Mouse (Mus musculus) G1E (cell line): Measurements from ENCODE around the gene Tas2r143. TPM values are rescaled to one million over a fixed set of nuclear protein-coding genes. Genes with fewer than 3 reads are reported as not detected.

Experiments
- ATAC-seq: 2 replicates; pipeline ENCODE4 v1.8.0; 2016; ENCODE audit warnings: mild to moderate bottlenecking; ENCODE audit not compliant: insufficient number of reproducible peaks, poor library complexity, low FRiP score, severe bottlenecking; ENCODE audit errors: extremely low read depth
- DNase-seq: peaks from one replicate; pipeline ENCODE4 v3.0.0; 2012; ENCODE audit warnings: low spot score
- H3K27me3 ChIP-seq: 2 replicates; pipeline ENCODE4 v1.6.1; 2012; ENCODE audit warnings: mild to moderate bottlenecking, low read length, inconsistent platforms; ENCODE audit not compliant: insufficient read depth
- H3K36me3 ChIP-seq: replicated peaks from 2 replicates; pipeline ENCODE3; 2012; ENCODE audit warnings: mild to moderate bottlenecking, inconsistent platforms
- H3K4me1 ChIP-seq: 2 replicates; pipeline ENCODE4 v1.6.1; 2012; ENCODE audit warnings: low read depth, low read length, inconsistent platforms, mixed read lengths; ENCODE audit not compliant: insufficient read depth
- H3K4me3 ChIP-seq: 2 replicates; pipeline ENCODE4 v1.5.1; 2012; ENCODE audit warnings: low read depth, mild to moderate bottlenecking, inconsistent platforms, low read length, moderate library complexity, mixed read lengths
- H3K9me3 ChIP-seq: replicated peaks from 2 replicates; pipeline ENCODE4 v1.6.1; 2012; ENCODE audit warnings: inconsistent platforms
- CTCF ChIP-seq: IDR thresholded peaks from 2 replicates; pipeline ENCODE4 v1.5.1; 2012; ENCODE audit warnings: low read depth, low read length, inconsistent platforms, mixed read lengths
- GATA1 ChIP-seq: IDR thresholded peaks from 2 replicates; pipeline ENCODE4 v1.6.1; 2012; ENCODE audit warnings: borderline replicate concordance, low read length, inconsistent platforms, mixed read lengths
- GATA2 ChIP-seq: IDR thresholded peaks from 2 replicates; pipeline ENCODE4 v1.6.1; 2012; ENCODE audit warnings: low read depth, low read length, inconsistent platforms, borderline replicate concordance
- POLR2AphosphoS5 ChIP-seq: IDR thresholded peaks from 2 replicates; pipeline ENCODE4 v1.6.1; 2012; ENCODE audit warnings: low read depth, low read length, inconsistent platforms; ENCODE audit not compliant: insufficient replicate concordance
- TAL1 ChIP-seq: conservative IDR thresholded peaks from 2 replicates; pipeline ENCODE4 v1.6.1; 2012; ENCODE audit warnings: low read depth, low read length, inconsistent platforms, mixed read lengths
- polyA plus RNA-seq: library from polyadenylated mRNA; stranded (reverse); fragments of >175 nt; gene quantifications from 2 replicates; pipeline ENCODE4 v1.2.3, GENCODE M21; 2012
- total RNA-seq, 2 experiments: library from RNA; stranded (forward) in 1 of 2; stranded (reverse) in 1 of 2; fragments of 200-1000 nt in 1 of 2; fragments of >200 nt in 1 of 2; fragmentation: Nextera tagmentation in 1 of 2; gene quantifications; 2 replicates each; pipeline ENCODE4 v1.2.3; 2014 to 2017

Tas2r143 gene
- total and polyA plus RNA-seq, 3 experiments: 0.22 TPM; not detected in 2

- DNase-seq: no peak
- Histone ChIP-seq H3K27me3 (peaks cover 23% of the 10 kb centered on the region), H3K9me3 (no peaks in the 10 kb centered on the region), H3K36me3 (peaks cover 5% of the 10 kb centered on the region), H3K4me3 (no peak overlapping the region), H3K4me1 (no peaks in the 10 kb centered on the region; the same call in 1 of the 2 replicates)
- ATAC-seq: no peak
- TF ChIP-seq POLR2AphosphoS5 (no peak), CTCF (no peak), GATA2 (no peak), GATA1 (no peak), TAL1 (no peak)
Observed at GRCm38 (mm10) chr6:42364066-42364465, 36.0 kb upstream of the Tas2r143 start.

GRCm38 (mm10) chr6:42364607-42365006, 35.4 kb upstream of the Tas2r143 start:
- Histone ChIP-seq H3K36me3 (peaks cover 2% of the 10 kb centered on the region), H3K4me3 (no peak overlapping the region), H3K4me1 (no peaks in the 10 kb centered on the region; the same call in 1 of the 2 replicates), H3K27me3 (peaks cover 23% of the 10 kb centered on the region), H3K9me3 (no peaks in the 10 kb centered on the region)
- no peak for TF ChIP-seq POLR2AphosphoS5
- TF ChIP-seq TAL1: no peak
- DNase-seq (no peak), ATAC-seq (no peak)

- Histone ChIP-seq H3K4me3 (no peak overlapping the region), H3K4me1 (no peaks in the 10 kb centered on the region; the same call in 1 of the 2 replicates), H3K9me3 (no peaks in the 10 kb centered on the region), H3K27me3 (peaks cover 23% of the 10 kb centered on the region), H3K36me3 (no peaks in the 10 kb centered on the region)
- TF ChIP-seq GATA2 (no peak), GATA1 (no peak), TAL1 (no peak), POLR2AphosphoS5 (no peak), CTCF (no peak)
- ATAC-seq (no peak), DNase-seq (no peak)
Observed at GRCm38 (mm10) chr6:42365215-42365614, 34.8 kb upstream of the Tas2r143 start.

GRCm38 (mm10) chr6:42369870-42370269, 30.2 kb upstream of the Tas2r143 start:
- Histone ChIP-seq H3K36me3 (no peaks in the 10 kb centered on the region), H3K4me3 (no peak overlapping the region), H3K27me3 (peaks cover 34% of the 10 kb centered on the region), H3K4me1 (peaks cover 4% of the 10 kb centered on the region; the same call in 1 of the 2 replicates), H3K9me3 (no peaks in the 10 kb centered on the region)
- TF ChIP-seq GATA1: no peak
- TF ChIP-seq TAL1: no peak
- TF ChIP-seq GATA2: no peak
- TF ChIP-seq CTCF: no peak
- no peak for TF ChIP-seq POLR2AphosphoS5
- DNase-seq: no peak
- no peak for ATAC-seq

GRCm38 (mm10) chr6:42370630-42371363, 29.2 kb upstream of the Tas2r143 start:
- Histone ChIP-seq H3K4me3 (no peak overlapping the region), H3K36me3 (no peaks in the 10 kb centered on the region), H3K4me1 (peaks cover 4% of the 10 kb centered on the region; the same call in 1 of the 2 replicates), H3K27me3 (peaks cover 36% of the 10 kb centered on the region), H3K9me3 (no peaks in the 10 kb centered on the region)
- ATAC-seq (no peak), DNase-seq (no peak)
- TF ChIP-seq CTCF (no peak), GATA2 (no peak)

GRCm38 (mm10) chr6:42372001-42372400, 28.0 kb upstream of the Tas2r143 start:
- peaks cover 37% of the 10 kb centered on the region for H3K27me3 ChIP-seq
- H3K4me1 ChIP-seq: peaks cover 4% of the 10 kb centered on the region; the same call in 1 of the 2 replicates
- no peak overlapping the region for H3K4me3 ChIP-seq
- no peaks in the 10 kb centered on the region for H3K36me3 ChIP-seq
- ATAC-seq: no peak
- no peaks in the 10 kb centered on the region for H3K9me3 ChIP-seq
- DNase-seq: no peak
- TF ChIP-seq GATA1 (no peak), CTCF (no peak), POLR2AphosphoS5 (no peak), TAL1 (no peak), GATA2 (no peak)

GRCm38 (mm10) chr6:42372421-42372815, 27.6 kb upstream of the Tas2r143 start:
- H3K4me3 ChIP-seq: no peak overlapping the region
- H3K36me3 ChIP-seq: no peaks in the 10 kb centered on the region
- no peak for TF ChIP-seq CTCF
- no peak for TF ChIP-seq GATA1
- TF ChIP-seq TAL1: no peak
- TF ChIP-seq GATA2: no peak
- TF ChIP-seq POLR2AphosphoS5: no peak
- no peak for ATAC-seq
- peaks cover 37% of the 10 kb centered on the region for H3K27me3 ChIP-seq
- H3K4me1 ChIP-seq: peaks cover 4% of the 10 kb centered on the region; the same call in 1 of the 2 replicates
- no peak for DNase-seq
- H3K9me3 ChIP-seq: no peaks in the 10 kb centered on the region
